Mouse (Mus musculus) stomach, embryonic 15.5 days (tissue): ENCODE results near the gene Olfr1457. TPM values are rescaled to one million over a fixed set of nuclear protein-coding genes. Genes with fewer than 3 reads are reported as not detected.

Experiments used
- ATAC-seq: fragments of 200-750 bp; cut with Nextera tagmentation; 2 replicates; pipeline ENCODE4 v1.8.0; 2017; ENCODE audit warnings: low read depth, moderate number of reproducible peaks, moderate TSS enrichment; ENCODE audit not compliant: insufficient read depth, low FRiP score
- H3K27ac ChIP-seq: fragments of 300-500 bp; sonication (generic); 2 replicates; pipeline ENCODE4 v1.5.1; 2015; ENCODE audit warnings: mild to moderate bottlenecking, inconsistent platforms
- H3K27me3 ChIP-seq: fragments of 300-500 bp; sonication (generic); replicated peaks from 2 replicates; pipeline ENCODE4 v1.6.1; 2015; ENCODE audit warnings: inconsistent platforms
- H3K36me3 ChIP-seq: fragments of 300-500 bp; sonication (generic); 2 replicates; pipeline ENCODE4 v1.6.1; 2015; ENCODE audit warnings: inconsistent platforms
- H3K4me1 ChIP-seq: fragments of 300-500 bp; sonication (generic); 2 replicates; pipeline ENCODE4 v1.6.1; 2015; ENCODE audit warnings: inconsistent platforms
- H3K4me2 ChIP-seq: fragments of 300-500 bp; sonication (generic); 2 replicates; pipeline ENCODE4 v1.6.1; 2015; ENCODE audit warnings: mild to moderate bottlenecking, inconsistent platforms
- H3K4me3 ChIP-seq: fragments of 300-500 bp; sonication (generic); replicated peaks from 2 replicates; pipeline ENCODE4 v1.5.1; 2015; ENCODE audit warnings: inconsistent platforms
- H3K9ac ChIP-seq: fragments of 300-500 bp; sonication (generic); 2 replicates; pipeline ENCODE4 v1.6.1; 2015; ENCODE audit warnings: inconsistent platforms
- H3K9me3 ChIP-seq: fragments of 300-500 bp; sonication (generic); 2 replicates; pipeline ENCODE4 v1.6.1; 2016; ENCODE audit warnings: inconsistent platforms
- WGBS: fragments of 180-500 bp; shearing (Covaris S2); methylation state at CpG from one replicate; pipeline ENCODE4 v1.1.7; 2015; 5-methylcytosine and 5-hydroxymethylcytosine counted together
- polyA plus RNA-seq: library from polyadenylated mRNA; unstranded; fragments of >200 nt; fragmentation: Nextera tagmentation; extraction: Ambion mirVana; gene quantifications from 2 replicates; pipeline ENCODE4 v1.2.1, GENCODE M21; 2015

Olfr1457 gene
- not detected in 2 replicates for polyA plus RNA-seq

- WGBS: 79% methylated on average over 2 of the region's 2 CpGs
- Histone ChIP-seq H3K27me3 (no peaks in the 10 kb centered on the region), H3K9ac (no peak within 1 kb of the TSS), H3K9me3 (no peaks in the 10 kb centered on the region), H3K27ac (no peak within 1 kb of the TSS), H3K4me2 (no peak within 1 kb of the TSS), H3K4me3 (no peak within 1 kb of the TSS), H3K4me1 (no peaks in the 10 kb centered on the region), H3K36me3 (no peaks in the 10 kb centered on the region)
- no peak for ATAC-seq
Observed at GRCm38 (mm10) chr19:13097791-13098190, at the start of gene Olfr1457. Gene Olfr1457, minus strand, starts transcription at chr19:13097891.

DNA sequence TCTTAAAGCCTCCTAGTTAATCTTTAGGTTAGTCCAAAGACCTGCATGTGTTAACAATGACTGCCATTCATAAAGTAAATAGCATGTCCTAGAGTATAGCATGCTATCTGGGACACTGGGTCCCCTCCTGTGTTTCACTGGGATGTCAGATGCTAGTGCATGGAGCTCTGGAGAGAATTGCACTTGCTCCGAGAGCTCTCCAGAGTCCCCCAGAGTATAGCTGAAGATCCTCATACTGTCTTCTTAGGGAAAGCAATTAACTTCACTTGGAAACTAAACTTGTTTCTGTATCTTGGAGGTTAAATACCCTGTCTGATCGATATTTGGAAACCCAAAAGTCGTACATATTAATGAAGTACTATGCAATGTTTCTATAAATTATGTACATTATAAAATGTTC lies 9.0 kb upstream of the Olfr1457 start, which contains the start of gene Olfr1458:
Olfr1458 (minus strand) TSS at position 101 of the 400 bp plus-strand sequence.
- WGBS: 78% methylated on average over 3 of the region's 3 CpGs
- no peaks in the 10 kb centered on the region for H3K4me1 ChIP-seq
- H3K4me3 ChIP-seq: no peak within 1 kb of the TSS
- no peak within 1 kb of the TSS for H3K9ac ChIP-seq
- H3K36me3 ChIP-seq: no peaks in the 10 kb centered on the region
- H3K9me3 ChIP-seq: no peaks in the 10 kb centered on the region
- H3K27ac ChIP-seq: no peak within 1 kb of the TSS
- ATAC-seq: no peak
- no peaks in the 10 kb centered on the region for H3K27me3 ChIP-seq
- no peak within 1 kb of the TSS for H3K4me2 ChIP-seq

GRCm38 (mm10) chr19:13093908-13094307 lies 3.8 kb downstream of the Olfr1457 start:
- Histone ChIP-seq H3K9me3 (no peaks in the 10 kb centered on the region), H3K36me3 (no peaks in the 10 kb centered on the region), H3K4me2 (no peak overlapping the region), H3K27ac (no peak overlapping the region), H3K4me1 (no peaks in the 10 kb centered on the region), H3K9ac (no peak overlapping the region), H3K4me3 (no peak overlapping the region), H3K27me3 (no peaks in the 10 kb centered on the region)
- 87% methylated on average over 1 of the region's 1 CpGs for WGBS
- no peak for ATAC-seq

DNA sequence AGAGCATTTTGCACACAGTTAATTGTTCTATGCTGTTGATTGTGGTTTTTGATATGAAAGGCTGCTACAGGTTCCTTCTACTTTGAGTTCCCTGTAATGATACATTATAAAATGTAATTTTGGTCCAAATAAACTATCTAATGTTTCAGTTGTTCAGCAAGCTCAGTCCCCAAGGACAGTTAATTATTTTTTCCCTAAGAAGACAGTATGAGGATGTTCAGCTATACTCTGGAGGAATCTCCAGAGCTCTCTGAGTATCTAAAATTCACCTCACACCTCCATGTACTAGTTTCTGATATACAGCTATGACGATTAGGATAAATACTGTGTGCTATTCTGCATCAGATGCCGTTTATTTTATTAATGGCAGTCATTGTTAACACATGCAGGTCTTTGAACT lies 37.4 kb downstream of the Olfr1457 start, which contains the start of gene Olfr1454:
Olfr1454 (plus strand) TSS at position 301 of the 400 bp plus-strand sequence.
- Histone ChIP-seq H3K9me3 (no peaks in the 10 kb centered on the region), H3K4me2 (no peak within 1 kb of the TSS), H3K27me3 (no peaks in the 10 kb centered on the region), H3K36me3 (no peaks in the 10 kb centered on the region), H3K27ac (no peak within 1 kb of the TSS), H3K9ac (no peak within 1 kb of the TSS), H3K4me1 (no peaks in the 10 kb centered on the region), H3K4me3 (no peak within 1 kb of the TSS)
- 62% methylated on average over 2 of the region's 2 CpGs for WGBS
- no peak for ATAC-seq

Other genes starting within 250 kb of the Olfr1457 start
- not detected in 2 replicates for gene Olfr1444, start 240.6 kb downstream of the Olfr1457 start, polyA plus RNA-seq
- not detected in 2 replicates for gene Olfr1445, start 214.0 kb downstream of the Olfr1457 start, polyA plus RNA-seq
- gene Olfr1446, start 204.4 kb downstream of the Olfr1457 start, polyA plus RNA-seq: not detected in 2 replicates
- not detected in 2 replicates for gene Olfr1447, start 194.1 kb downstream of the Olfr1457 start, polyA plus RNA-seq
- gene Olfr1448, start 173.5 kb downstream of the Olfr1457 start, polyA plus RNA-seq: not detected in 2 replicates
- gene Olfr1449, start 167.1 kb downstream of the Olfr1457 start, polyA plus RNA-seq: not detected in 2 replicates
- gene Olfr1450, start 147.6 kb downstream of the Olfr1457 start, polyA plus RNA-seq: not detected in 2 replicates
- not detected in 2 replicates for gene Olfr1451, start 102.9 kb downstream of the Olfr1457 start, polyA plus RNA-seq
- gene Olfr1453, start 69.6 kb downstream of the Olfr1457 start, polyA plus RNA-seq: not detected in 2 replicates
- not detected in 2 replicates for gene Olfr1454, start 37.3 kb downstream of the Olfr1457 start, polyA plus RNA-seq
- gene Olfr1458, start 8.9 kb upstream of the Olfr1457 start, polyA plus RNA-seq: not detected in 2 replicates
- not detected in 2 replicates for gene Olfr1459, start 51.7 kb upstream of the Olfr1457 start, polyA plus RNA-seq
- not detected in 2 replicates for gene Olfr1461, start 65.1 kb upstream of the Olfr1457 start, polyA plus RNA-seq
- gene Olfr1462, start 87.8 kb upstream of the Olfr1457 start, polyA plus RNA-seq: not detected in 2 replicates
- not detected in 2 replicates for gene Olfr1463, start 133.4 kb upstream of the Olfr1457 start, polyA plus RNA-seq
- not detected in 2 replicates for gene Olfr1465, start 217.7 kb upstream of the Olfr1457 start, polyA plus RNA-seq
- not detected in 2 replicates for gene Olfr1466, start 241.0 kb upstream of the Olfr1457 start, polyA plus RNA-seq